Mouse (Mus musculus) liver, embryonic 14.5 days (tissue): ENCODE results near the gene Upb1. TPM values are rescaled to one million over a fixed set of nuclear protein-coding genes. Genes with fewer than 3 reads are reported as not detected.

Experiments used
- ATAC-seq: fragments of 200-750 bp; cut with Nextera tagmentation; 2 replicates; pipeline ENCODE4 v1.8.0; 2017; ENCODE audit warnings: moderate number of reproducible peaks, mild to moderate bottlenecking, moderate library complexity; ENCODE audit not compliant: insufficient read depth
- DNase-seq, 3 experiments: peaks; one replicate each; pipeline ENCODE4 v3.0.0-alpha.2; 2012 to 2013; ENCODE audit warnings: low read depth in 3 of 3, low spot score in 3 of 3
- H3K27ac ChIP-seq: fragments of 300-500 bp; sonication (generic); 2 replicates; pipeline ENCODE4 v1.5.1; 2014; ENCODE audit warnings: moderate library complexity, mild to moderate bottlenecking, control low read depth, inconsistent platforms
- H3K27me3 ChIP-seq: fragments of 300-500 bp; sonication (generic); 2 replicates; pipeline ENCODE4 v1.6.1; 2014; ENCODE audit warnings: mild to moderate bottlenecking, low read length, moderate library complexity; ENCODE audit not compliant: control insufficient read depth, insufficient read depth
- H3K36me3 ChIP-seq: fragments of 300-500 bp; sonication (generic); replicated peaks from 2 replicates; pipeline ENCODE4 v1.6.1; 2014; ENCODE audit warnings: low read depth; ENCODE audit not compliant: control insufficient read depth, insufficient read depth
- H3K4me1 ChIP-seq, 2 experiments: fragments of 200-500 bp in 1 of 2; fragments of 300-500 bp in 1 of 2; sonication (generic) in 1 of 2; replicated peaks; 2 replicates each; pipeline ENCODE4 v1.6.1; 2012 to 2014; ENCODE audit warnings: antibody characterized with exemption in 1 of 2, inconsistent platforms in 1 of 2, low read length in 1 of 2; ENCODE audit not compliant: control insufficient read depth in 2 of 2, insufficient read depth in 2 of 2
- H3K4me2 ChIP-seq: fragments of 300-500 bp; sonication (generic); 2 replicates; pipeline ENCODE4 v1.6.1; 2014; ENCODE audit warnings: low read depth, mild to moderate bottlenecking, control low read depth, moderate library complexity
- H3K4me3 ChIP-seq, 2 experiments: fragments of 200-500 bp in 1 of 2; fragments of 300-500 bp in 1 of 2; sonication (generic) in 1 of 2; 2 replicates each; pipeline ENCODE4 v1.5.1; 2012 to 2014; ENCODE audit warnings: low read depth in 2 of 2, low read length in 2 of 2, mild to moderate bottlenecking in 2 of 2, control low read depth in 1 of 2, inconsistent platforms in 1 of 2, moderate library complexity in 1 of 2; ENCODE audit not compliant: insufficient read depth in 1 of 2
- H3K9ac ChIP-seq: fragments of 300-500 bp; sonication (generic); replicated peaks from 2 replicates; pipeline ENCODE4 v1.6.1; 2014; ENCODE audit warnings: mild to moderate bottlenecking, control low read depth, moderate library complexity
- H3K9me3 ChIP-seq: fragments of 300-500 bp; sonication (generic); 2 replicates; pipeline ENCODE4 v1.6.1; 2016; ENCODE audit warnings: low read length, mixed read lengths; ENCODE audit not compliant: control insufficient read depth
- CTCF ChIP-seq: IDR thresholded peaks from 2 replicates; pipeline ENCODE4 v1.5.1; 2016; ENCODE audit warnings: antibody characterized with exemption, low read depth, control low read depth
- EP300 ChIP-seq: IDR thresholded peaks from 2 replicates; pipeline ENCODE4 v1.6.1; 2016; ENCODE audit warnings: antibody characterized with exemption, low read depth
- WGBS: fragments of 180-500 bp; shearing (Covaris S2); extraction: QIAGEN DNeasy Blood & Tissue Kit; methylation state at CpG from one replicate; pipeline ENCODE4 v1.1.7; 2014; ENCODE audit not compliant: insufficient replicate concordance; 5-methylcytosine and 5-hydroxymethylcytosine counted together
- polyA plus RNA-seq, 2 experiments: library from polyadenylated mRNA; depleted of rRNA in 1 of 2; stranded (reverse) in 1 of 2; unstranded in 1 of 2; fragments of >200 nt; fragmentation: Nextera tagmentation in 1 of 2; extraction: Ambion mirVana in 1 of 2; gene quantifications; 2 replicates each; pipeline versions ENCODE4 v1.2.1 to v1.2.3; 2012 to 2014

Gene Upb1
- polyA plus RNA-seq, 2 experiments: 8.8 to 20.1 TPM

- WGBS: 65% methylated on average over 19 of the region's 19 CpGs
- ATAC-seq: peak; percentile 18; the same call in 1 of the 2 replicates
- no peak for DNase-seq
These were observed 43.4 kb downstream of the Upb1 start for GRCm38 (mm10) chr10:75444111-75444826.

DNA sequence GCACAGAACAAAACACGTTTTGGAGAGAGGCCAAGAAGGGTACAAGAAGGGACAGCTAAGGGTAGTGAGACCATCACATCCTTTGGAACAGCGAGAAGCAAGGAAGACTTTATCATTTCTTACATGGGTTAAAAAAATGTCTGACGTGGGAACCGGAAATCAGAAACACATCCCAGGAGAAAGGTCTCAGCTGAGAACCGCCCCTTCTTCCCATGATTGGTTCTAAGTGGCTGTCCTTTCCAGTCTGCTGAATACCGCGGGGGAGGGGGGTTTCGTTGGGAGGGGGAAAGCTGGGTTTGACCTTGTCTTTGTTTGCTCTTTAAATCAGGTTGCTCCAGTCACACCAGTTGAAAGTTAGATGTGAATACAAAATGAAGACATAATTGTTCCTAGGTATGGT lies 44.1 kb downstream of the Upb1 start:
- no peak for TF ChIP-seq CTCF
- no peak for TF ChIP-seq EP300
- 41% methylated on average over 8 of the region's 8 CpGs for WGBS
- H3K9ac ChIP-seq: no peak overlapping the region
- no peak overlapping the region for H3K4me3 ChIP-seq
- H3K4me2 ChIP-seq: no peak overlapping the region
- ATAC-seq (no peak), DNase-seq (no peak)
- peaks cover 0 to 5% of the 10 kb centered on the region in 2 experiments; a peak in 2 of 4 replicates for H3K4me1 ChIP-seq
- H3K36me3 ChIP-seq: no peaks in the 10 kb centered on the region
- H3K27me3 ChIP-seq: no peaks in the 10 kb centered on the region; the same call in 1 of the 2 replicates
- no peaks in the 10 kb centered on the region for H3K9me3 ChIP-seq
- no peak overlapping the region for H3K27ac ChIP-seq

More at GRCm38 (mm10) chr10:75444111-75444826, 43.4 kb downstream of the Upb1 start:
- Histone ChIP-seq H3K36me3 (no peaks in the 10 kb centered on the region), H3K4me2 (no peak overlapping the region), H3K9me3 (no peaks in the 10 kb centered on the region), H3K27ac (no peak overlapping the region), H3K9ac (no peak overlapping the region), H3K27me3 (no peaks in the 10 kb centered on the region; the same call in 1 of the 2 replicates), H3K4me1 (peaks cover 0 to 5% of the 10 kb centered on the region in 2 experiments; a peak in 2 of 4 replicates), H3K4me3 (no peak overlapping the region)
- TF ChIP-seq EP300 (no peak), CTCF (no peak)

GRCm38 (mm10) chr10:75446501-75447083 lies 45.7 kb downstream of the Upb1 start:
- no peak overlapping the region for H3K4me2 ChIP-seq
- H3K36me3 ChIP-seq: no peaks in the 10 kb centered on the region
- peak; percentile 35; the same call in 1 of the 2 replicates for ATAC-seq
- no peaks in the 10 kb centered on the region; the same call in 1 of the 2 replicates for H3K27me3 ChIP-seq
- WGBS: 32% methylated on average over 13 of the region's 13 CpGs
- DNase-seq: no peak
- H3K4me3 ChIP-seq: no peak overlapping the region
- no peaks in the 10 kb centered on the region for H3K9me3 ChIP-seq
- H3K4me1 ChIP-seq: peaks cover 0 to 6% of the 10 kb centered on the region in 2 experiments; a peak in 2 of 4 replicates
- TF ChIP-seq EP300: no peak
- no peak for TF ChIP-seq CTCF
- no peak overlapping the region for H3K27ac ChIP-seq
- no peak overlapping the region for H3K9ac ChIP-seq

DNA sequence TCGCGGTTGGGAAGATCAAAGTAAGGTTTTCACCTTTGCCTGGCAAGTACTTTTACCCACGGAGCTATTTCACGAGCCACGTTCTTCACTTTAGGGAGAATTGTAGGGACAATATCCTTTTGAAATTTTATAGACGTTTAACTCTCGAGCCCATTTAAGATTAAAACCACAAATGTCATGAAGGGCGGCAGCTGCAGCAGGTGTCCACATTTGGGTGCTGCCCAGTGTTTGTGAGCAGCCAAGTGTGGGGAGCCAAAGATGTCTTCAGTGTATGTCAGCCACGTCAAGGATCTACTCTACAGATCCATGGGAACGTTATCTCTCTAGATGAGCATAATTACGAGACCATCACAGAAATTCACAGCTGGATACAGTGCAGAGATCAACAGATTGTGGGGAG lies 46.6 kb downstream of the Upb1 start:
- H3K27ac ChIP-seq: no peak overlapping the region
- H3K4me3 ChIP-seq: no peak overlapping the region
- ATAC-seq (no peak), DNase-seq (no peak)
- H3K4me2 ChIP-seq: no peak overlapping the region
- WGBS: 70% methylated on average over 11 of the region's 11 CpGs
- no peaks in the 10 kb centered on the region; the same call in 1 of the 2 replicates for H3K27me3 ChIP-seq
- TF ChIP-seq CTCF: no peak
- no peak for TF ChIP-seq EP300
- H3K36me3 ChIP-seq: no peaks in the 10 kb centered on the region
- no peak overlapping the region for H3K9ac ChIP-seq
- H3K4me1 ChIP-seq: peaks cover 0 to 8% of the 10 kb centered on the region in 2 experiments; a peak in 2 of 4 replicates
- H3K9me3 ChIP-seq: no peaks in the 10 kb centered on the region

DNA sequence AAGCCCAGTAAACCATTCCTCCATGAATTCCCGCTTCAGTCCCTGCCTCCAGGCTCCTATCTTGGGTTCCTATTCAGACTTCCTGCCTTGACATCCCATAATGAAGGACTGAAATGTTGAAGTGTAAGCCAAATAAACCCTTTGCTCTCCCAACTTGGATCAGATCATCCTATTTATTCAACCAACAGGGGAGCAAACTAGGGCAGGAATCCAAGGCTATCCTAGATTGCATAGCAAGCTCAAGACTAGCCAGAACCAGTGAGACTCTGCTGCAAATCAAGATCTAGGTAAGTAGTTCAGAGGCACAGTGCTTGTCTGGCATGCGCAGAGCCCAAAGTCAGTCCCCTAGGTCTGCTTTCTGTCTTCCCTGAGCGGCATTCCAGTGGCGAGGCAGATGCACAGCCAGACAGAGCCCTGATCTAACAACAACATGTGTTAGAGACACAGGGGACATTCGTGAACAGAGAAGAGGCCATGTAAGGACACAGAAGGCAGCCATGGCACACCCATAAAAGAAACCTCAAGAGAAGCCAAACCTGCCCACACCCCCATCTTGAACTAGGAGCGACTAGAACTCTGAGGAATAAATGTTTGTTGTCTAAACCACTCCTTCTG lies 48.0 kb downstream of the Upb1 start:
- H3K27ac ChIP-seq: no peak overlapping the region
- H3K27me3 ChIP-seq: no peaks in the 10 kb centered on the region; the same call in 1 of the 2 replicates
- TF ChIP-seq EP300 (no peak), CTCF (no peak)
- no peaks in the 10 kb centered on the region for H3K9me3 ChIP-seq
- H3K4me1 ChIP-seq: peaks cover 0 to 8% of the 10 kb centered on the region in 2 experiments; a peak in 2 of 4 replicates
- no peak overlapping the region for H3K4me3 ChIP-seq
- no peak overlapping the region for H3K4me2 ChIP-seq
- ATAC-seq (no peak), DNase-seq (no peak)
- no peaks in the 10 kb centered on the region for H3K36me3 ChIP-seq
- 57% methylated on average over 6 of the region's 6 CpGs for WGBS
- no peak overlapping the region for H3K9ac ChIP-seq
